Comparison of ENCODE assay signal across 19 mouse cellular contexts in genomic region chr15:90987714-90988250, GRCm38 (mm10).
"Had no signal": no experiment of that assay in that cellular context is flagged by ENCODE, and none has a peak within 500 bp of the region (broad histone marks: within the 10 kb centered on the region; RNA-seq: fewer than 3 reads in every experiment).

No protein-coding gene starts in this region.

- ATAC-seq: liver, embryonic 12.5 days had no signal

- H3K4me1 ChIP-seq: limb, embryonic 10.5 days; liver, embryonic 12.5 days; liver, embryonic 15.5 days; lung, embryonic 15.5 days had no signal

- H3K27ac ChIP-seq: limb, embryonic 10.5 days; limb, embryonic 13.5 days; liver, embryonic 12.5 days; liver, embryonic 15.5 days; lung, embryonic 15.5 days had no signal

- H3K4me3 ChIP-seq: limb, embryonic 10.5 days; limb, embryonic 13.5 days; liver, embryonic 12.5 days; liver, embryonic 15.5 days; lung, embryonic 15.5 days had no signal

- DNase-seq: kidney, adult 18-20 months; kidney, adult 9 months; kidney, postnatal 14 days; kidney, postnatal 4 days; layer of hippocampus, postnatal 36 days; liver; lung, adult 18-20 months; lung, postnatal 14 days; lung, postnatal 4 days; midbrain, embryonic 14.5 days; right cerebral cortex, adult 18-20 months; thymus, adult 2 months; thymus, postnatal 14 days; thymus, postnatal 4 days had no signal
